Mouse (Mus musculus): Measurements from ENCODE around the gene Nt5dc3.

GRCm38 (mm10) chr10:86821014-86821413 lies 42.2 kb downstream of the Nt5dc3 start:
- TF ChIP-seq CTCF (IDR thresholded peaks at IDR 0.05; ENCODE audit: low read depth, low read length) (no peak), POLR2A (IDR thresholded peaks at IDR 0.05; ENCODE audit: insufficient read depth, low read length) (no peak), EP300 (IDR thresholded peaks at IDR 0.05; ENCODE audit: insufficient read depth, low read depth, low read length) (no peak)
